Mouse (Mus musculus) adrenal gland, adult 2 months (tissue): Measurements from ENCODE around the gene Nr5a2. TPM values are rescaled to one million over a fixed set of nuclear protein-coding genes. Genes with fewer than 3 reads are reported as not detected.
"Not testable (repeated sequence)": the region's sequence is repeated elsewhere in the genome, so short reads cannot be mapped to it uniquely, and the experiment has no call there.

ENCODE experiments used
- DNase-seq: peaks from one replicate; pipeline ENCODE4 v3.0.0; 2021
- polyA plus RNA-seq: library from polyadenylated mRNA; depleted of rRNA; stranded (reverse); fragments of >200 nt; gene quantifications from 2 replicates; pipeline ENCODE4 v1.2.3, GENCODE M21; 2012
- total RNA-seq, 2 experiments: library from RNA; stranded (reverse); gene quantifications; 2 replicates each; pipeline ENCODE4 v1.2.3; 2021

The Nr5a2 gene
- total and polyA plus RNA-seq, 3 experiments = 1.2 to 1.7 (median 1.3) TPM

DNA sequence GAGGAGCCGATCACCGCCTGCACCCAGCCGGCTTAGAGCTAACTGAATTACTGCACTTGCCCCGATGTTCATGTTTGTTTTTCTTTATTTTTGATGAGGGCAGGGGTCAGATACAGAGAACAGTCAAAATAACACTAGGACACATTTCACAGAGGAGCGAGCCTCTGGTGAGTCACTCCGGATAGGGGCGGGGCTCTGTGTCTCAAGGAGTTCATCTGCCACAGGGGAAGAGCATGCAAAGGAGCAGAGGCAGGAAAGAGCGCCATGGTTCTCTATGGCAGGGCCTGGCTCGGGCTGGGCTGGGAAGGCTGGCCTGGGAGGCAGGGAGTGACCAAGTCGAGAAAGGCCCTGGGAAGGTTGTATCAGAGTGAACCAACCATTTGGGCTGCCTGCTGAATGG lies 121.0 kb downstream of the Nr5a2 start:
- peak; percentile 72 for DNase-seq

DNA sequence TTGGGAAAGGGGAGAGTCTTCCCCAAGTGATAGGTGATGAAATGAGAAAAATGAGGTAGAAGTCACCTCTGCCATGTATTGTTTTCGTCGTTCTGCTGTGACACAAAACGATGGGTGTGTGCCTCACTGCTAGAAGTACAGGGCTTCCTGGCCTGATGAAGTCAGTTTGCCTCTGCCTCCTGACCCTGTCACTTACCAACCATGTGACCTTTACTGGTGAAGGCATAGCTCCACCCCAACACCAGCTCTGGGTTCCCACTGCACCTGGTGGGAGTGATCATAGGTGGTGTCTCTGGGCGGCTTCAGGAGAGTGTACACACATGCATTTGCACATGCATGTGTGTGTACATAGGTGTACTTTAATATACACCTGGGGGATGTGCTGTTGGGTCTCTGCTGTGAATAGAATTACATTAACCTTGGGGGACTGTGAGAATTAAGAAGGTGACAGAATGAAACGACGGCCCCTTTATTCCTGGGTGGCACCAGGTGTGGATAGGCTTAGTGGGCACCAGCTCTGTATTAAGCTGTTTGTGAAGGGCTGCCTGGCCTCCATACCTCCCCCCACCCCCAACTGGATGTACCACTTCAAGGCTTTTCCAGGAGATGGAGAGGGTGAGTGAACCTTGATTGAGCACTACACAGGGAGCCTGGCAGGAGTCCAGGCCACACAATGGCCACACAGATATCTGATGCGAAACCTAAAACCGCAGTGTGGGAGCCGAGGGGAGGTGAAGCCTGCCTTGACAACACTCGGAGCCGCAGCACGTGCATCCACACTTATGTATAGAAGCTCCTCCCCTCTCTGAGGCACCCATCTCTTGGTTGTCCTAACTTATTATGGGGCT lies 127.7 kb downstream of the Nr5a2 start:
- DNase-seq = peak; percentile 15

DNA sequence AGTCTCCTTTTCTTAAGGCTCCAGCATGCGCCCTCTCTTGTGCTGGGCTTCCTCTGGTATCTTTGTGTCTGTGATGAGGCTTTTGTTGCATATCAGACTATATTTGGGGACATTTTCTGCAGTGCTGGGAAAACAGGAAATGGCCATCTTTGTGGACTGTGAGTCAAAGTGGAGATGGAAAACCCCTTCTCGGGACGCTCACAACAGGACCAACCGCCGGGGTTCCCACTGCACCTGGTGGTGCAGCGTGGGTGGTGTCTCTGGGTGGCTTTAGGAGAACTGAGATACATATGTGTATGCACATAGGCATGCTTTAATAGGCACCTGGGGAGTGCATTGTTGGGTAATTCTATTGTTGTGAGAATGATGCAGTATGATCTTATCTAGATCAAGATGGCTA lies 129.3 kb downstream of the Nr5a2 start:
- no peak for DNase-seq

DNA sequence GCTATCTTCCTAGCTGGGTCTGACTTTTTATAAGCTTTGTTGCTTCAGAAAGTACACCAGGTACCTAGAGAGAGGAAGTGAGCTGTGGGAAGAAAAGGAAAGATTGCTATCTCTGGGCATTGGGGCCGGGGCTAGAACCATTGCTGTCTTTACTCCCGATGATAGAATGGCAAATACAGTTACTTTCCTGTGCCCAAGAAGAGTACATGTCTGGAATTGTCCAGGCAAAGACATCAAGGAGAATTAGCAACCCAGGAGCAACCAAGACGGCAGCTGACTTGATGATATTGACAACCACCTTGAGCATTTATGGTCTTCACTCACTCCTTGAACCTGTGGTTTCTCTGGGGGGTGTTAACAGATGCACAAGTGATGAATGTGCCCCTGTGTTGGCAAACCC lies 130.3 kb downstream of the Nr5a2 start:
- no peak for DNase-seq

DNA sequence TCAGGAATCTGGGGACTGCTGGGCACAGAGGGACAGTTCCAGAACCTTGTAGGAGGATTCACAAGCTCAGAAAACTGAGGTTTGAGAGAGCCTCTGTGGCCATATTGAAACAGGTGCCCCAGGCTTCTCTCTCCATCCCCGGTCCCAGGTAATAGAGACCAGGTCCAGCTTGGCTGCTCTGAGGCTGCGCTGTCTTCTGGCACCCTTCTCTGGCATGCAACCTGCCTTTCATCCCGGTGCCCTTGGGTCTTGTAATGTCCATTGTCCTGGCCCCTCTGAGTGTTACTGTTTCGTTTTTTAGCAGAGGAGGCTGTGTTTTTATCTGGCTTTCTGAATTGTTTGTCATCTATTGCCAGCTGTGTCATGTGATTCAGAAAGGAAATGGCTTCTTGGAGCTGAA lies 136.4 kb downstream of the Nr5a2 start:
- DNase-seq = no peak

DNA sequence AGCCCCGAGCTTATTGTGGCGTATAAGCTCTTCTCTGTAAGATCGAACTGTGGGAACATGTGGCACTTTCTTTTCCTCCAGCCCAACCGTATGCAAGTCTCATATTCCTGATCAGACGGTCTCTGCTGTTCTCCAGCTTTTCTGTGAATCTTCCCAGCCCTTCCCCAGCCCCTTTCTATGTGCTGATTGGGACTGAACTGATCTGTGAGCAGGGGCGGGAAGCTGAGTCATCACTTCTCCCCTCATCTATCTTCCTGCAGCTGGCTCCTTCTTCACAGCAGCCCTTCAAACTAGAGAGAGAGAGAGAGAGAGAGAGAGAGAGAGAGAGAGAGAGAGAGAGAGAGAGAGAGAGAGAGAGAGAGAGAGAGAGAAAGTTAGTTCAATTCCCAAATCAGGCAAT lies 159.6 kb downstream of the Nr5a2 start:
- DNase-seq = no peak

DNA sequence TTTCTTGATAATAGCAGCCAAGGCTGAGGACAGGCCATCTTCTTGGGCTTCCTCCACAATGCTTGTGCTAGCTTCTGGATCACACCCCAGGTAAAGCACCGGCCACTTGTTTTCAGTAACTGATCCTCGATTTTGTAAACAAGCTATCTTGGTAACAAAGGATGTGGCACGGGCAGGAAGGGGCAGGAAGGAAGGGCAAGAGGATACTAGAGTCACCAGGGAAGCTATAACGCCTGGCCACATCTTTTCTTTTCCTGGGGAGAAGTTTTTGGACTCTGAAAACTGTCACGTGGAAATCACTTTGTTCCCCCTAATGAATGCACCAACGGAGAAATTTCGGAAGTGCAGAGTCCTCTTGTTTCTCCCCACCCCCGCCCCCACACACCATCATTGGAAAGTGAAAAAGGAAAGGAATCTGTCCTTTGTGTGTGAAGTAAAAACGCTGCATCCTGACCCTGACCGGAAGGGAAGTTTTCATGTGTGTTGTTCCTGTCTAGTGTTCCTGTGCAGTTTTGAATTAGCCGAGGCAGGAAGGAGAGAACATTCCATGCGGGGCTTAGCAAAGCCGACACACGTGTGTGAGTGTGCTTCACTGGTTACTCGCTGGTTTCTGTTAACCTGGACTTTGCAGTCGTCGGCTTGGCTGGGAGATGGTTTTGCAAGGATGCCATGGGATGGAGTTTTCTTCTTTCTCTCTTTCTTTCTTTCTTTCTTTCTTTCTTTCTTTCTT lies 163.7 kb downstream of the Nr5a2 start:
- DNase-seq = peak; percentile 26

DNA sequence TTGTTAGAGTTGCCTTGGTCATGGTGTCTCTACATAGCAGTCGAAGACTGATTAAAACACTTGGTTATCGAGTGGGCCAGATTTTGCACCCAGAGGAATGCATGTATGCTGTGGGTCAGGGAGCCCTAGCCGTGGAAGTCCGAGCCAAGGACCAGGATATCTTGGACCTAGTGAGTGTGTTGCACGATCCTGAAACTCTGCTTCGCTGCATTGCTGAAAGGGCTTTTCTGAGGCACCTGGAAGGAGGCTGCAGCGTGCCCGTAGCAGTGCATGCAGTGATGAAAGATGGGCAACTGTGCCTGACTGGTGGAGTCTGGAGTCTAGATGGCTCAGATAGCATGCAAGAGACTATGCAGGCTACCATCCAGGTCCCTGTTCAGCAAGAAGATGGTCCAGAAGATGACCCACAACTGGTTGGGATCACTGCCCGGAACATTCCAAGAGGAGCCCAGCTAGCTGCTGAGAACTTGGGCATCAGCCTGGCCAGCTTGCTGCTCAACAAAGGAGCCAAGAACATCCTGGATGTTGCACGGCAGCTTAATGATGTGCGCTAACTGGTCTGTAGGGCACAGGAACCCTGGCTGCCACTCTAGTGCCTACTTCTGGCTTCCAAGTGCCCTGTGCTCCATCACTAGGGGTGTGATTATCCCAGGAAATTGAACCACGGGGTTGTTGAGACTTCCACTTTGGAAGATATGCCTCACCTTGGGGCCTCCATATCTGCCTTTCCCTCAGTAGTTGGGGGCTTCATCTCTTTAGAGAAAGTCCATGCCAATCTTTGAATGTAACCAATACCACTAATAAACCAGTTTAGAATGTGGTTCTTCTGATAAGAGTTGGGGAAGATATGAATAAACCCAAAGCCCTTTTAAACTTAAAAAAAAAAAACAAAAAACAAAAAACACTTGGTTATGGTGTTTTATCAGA lies 167.0 kb downstream of the Nr5a2 start:
- DNase-seq = not testable (repeated sequence)
